Mouse (Mus musculus): Measurements from ENCODE around the gene Nkain4. TPM values are rescaled to one million over a fixed set of nuclear protein-coding genes. Genes with fewer than 3 reads are reported as not detected.

Gene Nkain4
- total RNA-seq (2021), result 1 to 10 TPM; 1.4 to 2.2 TPM
- long read RNA-seq, experiment 1, partial matches to known transcripts, result 0 of 1 reads
- long read RNA-seq, experiment 1, other reads (novel, unspliced or antisense), result 1 of 1 reads
- long read RNA-seq, experiment 2, partial matches to known transcripts, result 0 of 1 reads
- long read RNA-seq, experiment 2, other reads (novel, unspliced or antisense), result 0 of 1 reads

GRCm38 (mm10) chr2:180954061-180955047, at the start of gene Nkain4:
TSS of gene Nkain4 (minus strand) at chr2:180954699.
- DNase-seq, result peak; percentile 29

- DNase-seq, result no peak
Measured at GRCm38 (mm10) chr2:180996905-180997304, 42.4 kb upstream of the Nkain4 start.

- no peak for DNase-seq
Measured at GRCm38 (mm10) chr2:180996436-180996835, 41.9 kb upstream of the Nkain4 start.

- DNase-seq, result no peak
Measured at GRCm38 (mm10) chr2:180995457-180995856, 41.0 kb upstream of the Nkain4 start.

- DNase-seq, result no peak
Measured at GRCm38 (mm10) chr2:180994360-180994759, 39.9 kb upstream of the Nkain4 start.

GRCm38 (mm10) chr2:180990347-180990746, 35.8 kb upstream of the Nkain4 start:
- DNase-seq, result no peak

GRCm38 (mm10) chr2:180988948-180989347, 34.4 kb upstream of the Nkain4 start:
- no peak for DNase-seq

GRCm38 (mm10) chr2:180988347-180988913, 33.9 kb upstream of the Nkain4 start:
- no peak for DNase-seq

GRCm38 (mm10) chr2:180987432-180988030, 33.0 kb upstream of the Nkain4 start:
- no peak for DNase-seq

- no peak for DNase-seq
Measured at GRCm38 (mm10) chr2:180987001-180987400, 32.5 kb upstream of the Nkain4 start.

GRCm38 (mm10) chr2:180986449-180986848, 31.9 kb upstream of the Nkain4 start, which contains the start of gene Col20a1:
TSS of gene Col20a1 (plus strand) at chr2:180986535.
- DNase-seq, result no peak

- no peak for DNase-seq
Measured at GRCm38 (mm10) chr2:180985635-180986034, 31.1 kb upstream of the Nkain4 start.

- DNase-seq, result no peak
Measured at GRCm38 (mm10) chr2:180981133-180981532, 26.6 kb upstream of the Nkain4 start.

- DNase-seq, result peak; percentile 94
Measured at GRCm38 (mm10) chr2:180967010-180967763, 12.7 kb upstream of the Nkain4 start, which contains the start of gene Arfgap1. TSS of gene Arfgap1 (plus strand) at chr2:180967225.

- no peak for DNase-seq
Measured at GRCm38 (mm10) chr2:180966092-180966882, 11.8 kb upstream of the Nkain4 start.

GRCm38 (mm10) chr2:180963956-180964355, 9.5 kb upstream of the Nkain4 start:
- DNase-seq, result peak; percentile 79

GRCm38 (mm10) chr2:180962616-180963308, 8.3 kb upstream of the Nkain4 start:
- DNase-seq, result no peak

- no peak for DNase-seq
Measured at GRCm38 (mm10) chr2:180960187-180960586, 5.7 kb upstream of the Nkain4 start.

- DNase-seq, result no peak
Measured at GRCm38 (mm10) chr2:180959605-180960004, 5.1 kb upstream of the Nkain4 start.

GRCm38 (mm10) chr2:180953638-180954037, 861 bp downstream of the Nkain4 start:
- no peak for DNase-seq
